Mouse (Mus musculus): Measurements from ENCODE around the gene Lnpk.

- TF ChIP-seq CTCF (IDR thresholded peaks at IDR 0.05; ENCODE audit: low read depth) (no peak), EP300 (IDR thresholded peaks at IDR 0.05; ENCODE audit: low read depth) (no peak)
Observed at GRCm38 (mm10) chr2:74482651-74483050, 96.6 kb downstream of the Lnpk start.

Measured in liver, embryonic 14.5 days (tissue).